Mouse (Mus musculus) intestine, postnatal 0 days (tissue): ENCODE results near the gene Dis3l. TPM values are rescaled to one million over a fixed set of nuclear protein-coding genes. Genes with fewer than 3 reads are reported as not detected.

Experiments used
- ATAC-seq: fragments of 200-750 bp; cut with Nextera tagmentation; 2 replicates; pipeline ENCODE4 v1.8.0; 2017; ENCODE audit warnings: mild to moderate bottlenecking, moderate TSS enrichment, moderate library complexity
- H3K27ac ChIP-seq: fragments of 300-500 bp; sonication (generic); 2 replicates; pipeline ENCODE4 v1.5.1; 2014; ENCODE audit warnings: mild to moderate bottlenecking, low read depth, low read length, moderate library complexity
- H3K27me3 ChIP-seq: fragments of 300-500 bp; sonication (generic); replicated peaks from 2 replicates; pipeline ENCODE4 v1.6.1; 2014; ENCODE audit warnings: low read length, mixed read lengths; ENCODE audit not compliant: control insufficient read depth, insufficient read depth
- H3K36me3 ChIP-seq: fragments of 300-500 bp; sonication (generic); 2 replicates; pipeline ENCODE4 v1.6.1; 2014; ENCODE audit warnings: mild to moderate bottlenecking, moderate library complexity; ENCODE audit not compliant: control insufficient read depth, insufficient read depth
- H3K4me1 ChIP-seq: fragments of 300-500 bp; sonication (generic); replicated peaks from 2 replicates; pipeline ENCODE4 v1.6.1; 2014; ENCODE audit warnings: antibody characterized with exemption, low read length, mixed read lengths; ENCODE audit not compliant: control insufficient read depth, insufficient read depth
- H3K4me2 ChIP-seq: fragments of 300-500 bp; sonication (generic); replicated peaks from 2 replicates; pipeline ENCODE4 v1.6.1; 2014; ENCODE audit warnings: low read depth, mild to moderate bottlenecking, moderate library complexity
- H3K4me3 ChIP-seq: fragments of 300-500 bp; sonication (generic); 2 replicates; pipeline ENCODE4 v1.5.1; 2014; ENCODE audit warnings: low read depth, low read length
- H3K9ac ChIP-seq: fragments of 300-500 bp; sonication (generic); 2 replicates; pipeline ENCODE4 v1.6.1; 2014; ENCODE audit warnings: mild to moderate bottlenecking, low read depth, low read length
- H3K9me3 ChIP-seq: fragments of 300-500 bp; sonication (generic); 2 replicates; pipeline ENCODE4 v1.6.1; 2016; ENCODE audit warnings: mixed run types; ENCODE audit not compliant: control insufficient read depth
- CTCF ChIP-seq: sonication (generic); IDR thresholded peaks from 2 replicates; pipeline ENCODE4 v1.5.1; 2016; ENCODE audit warnings: low read depth, mild to moderate bottlenecking, control low read depth, antibody characterized with exemption, moderate library complexity
- WGBS: fragments of 180-500 bp; shearing (Covaris S2); extraction: QIAGEN DNeasy Blood & Tissue Kit; methylation state at CpG from one replicate; pipeline ENCODE4 v1.1.7; 2014; 5-methylcytosine and 5-hydroxymethylcytosine counted together
- polyA plus RNA-seq: library from polyadenylated mRNA; unstranded; fragments of >200 nt; fragmentation: Nextera tagmentation; extraction: Ambion mirVana; gene quantifications from 2 replicates; pipeline ENCODE4 v1.2.1, GENCODE M21; 2015

The Dis3l gene
- polyA plus RNA-seq, 1 experiment from 2014 or later = 8.1 TPM

- no peak for TF ChIP-seq CTCF
- H3K27ac ChIP-seq = no peak overlapping the region
- H3K4me2 ChIP-seq = peak overlapping the region; percentile 82
- no peaks in the 10 kb centered on the region for H3K9me3 ChIP-seq
- ATAC-seq = no peak
- H3K4me3 ChIP-seq = peak overlapping the region; percentile 66; the same call in 1 of the 2 replicates
- H3K9ac ChIP-seq = no peak overlapping the region; the same call in 1 of the 2 replicates
- 0 out of 2 replicates have a peak, but pooled peaks cover 16% of the 10 kb centered on the region for H3K36me3 ChIP-seq
- no peaks in the 10 kb centered on the region for H3K27me3 ChIP-seq
- WGBS = 54% methylated on average over 8 of the region's 8 CpGs
- no peaks in the 10 kb centered on the region for H3K4me1 ChIP-seq
These were observed 1.7 kb downstream of the Dis3l start for GRCm38 (mm10) chr9:64339361-64339760.

- TF ChIP-seq CTCF = no peak
- no peak overlapping the region for H3K9ac ChIP-seq
- H3K4me1 ChIP-seq = no peaks in the 10 kb centered on the region
- no peak for ATAC-seq
- 0 out of 2 replicates have a peak, but pooled peaks cover 16% of the 10 kb centered on the region for H3K36me3 ChIP-seq
- H3K9me3 ChIP-seq = no peaks in the 10 kb centered on the region
- no peak overlapping the region for H3K27ac ChIP-seq
- no peaks in the 10 kb centered on the region for H3K27me3 ChIP-seq
- H3K4me3 ChIP-seq = no peak overlapping the region
- 91% methylated on average over 6 of the region's 6 CpGs for WGBS
- no peak overlapping the region for H3K4me2 ChIP-seq
These were observed 5.3 kb downstream of the Dis3l start for GRCm38 (mm10) chr9:64335825-64336224.

GRCm38 (mm10) chr9:64323976-64324375 is 17.1 kb downstream of the Dis3l start:
- Histone ChIP-seq H3K36me3 (peaks cover 82% of the 10 kb centered on the region), H3K4me3 (no peak overlapping the region), H3K27me3 (no peaks in the 10 kb centered on the region), H3K9me3 (no peaks in the 10 kb centered on the region), H3K27ac (no peak overlapping the region), H3K4me1 (no peaks in the 10 kb centered on the region), H3K9ac (no peak overlapping the region), H3K4me2 (no peak overlapping the region)
- TF ChIP-seq CTCF = no peak
- ATAC-seq = no peak
- 94% methylated on average over 7 of the region's 7 CpGs for WGBS

DNA sequence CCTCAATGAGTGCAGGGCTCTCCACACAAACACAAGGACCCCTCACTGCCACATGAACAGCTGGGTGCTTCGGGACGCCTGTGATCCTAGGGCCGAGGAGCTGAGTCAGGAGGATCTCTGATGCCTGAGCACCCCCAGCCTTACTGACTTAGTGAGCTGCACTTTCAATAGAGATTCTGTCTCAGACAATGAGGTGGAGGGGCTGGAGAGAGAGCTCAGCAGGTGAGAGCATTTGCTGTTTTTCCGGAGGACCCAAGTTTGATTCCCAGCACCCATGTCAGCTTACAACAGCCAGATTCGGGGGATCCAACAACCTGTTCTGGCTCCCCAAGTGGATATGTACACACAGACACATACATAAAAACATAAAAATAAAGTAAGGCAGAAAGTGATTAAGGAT is 24.1 kb downstream of the Dis3l start:
- ATAC-seq = no peak
- Histone ChIP-seq H3K9me3 (no peaks in the 10 kb centered on the region), H3K4me1 (no peaks in the 10 kb centered on the region), H3K36me3 (peaks cover 85% of the 10 kb centered on the region), H3K27me3 (no peaks in the 10 kb centered on the region), H3K4me2 (no peak overlapping the region), H3K27ac (no peak overlapping the region), H3K9ac (no peak overlapping the region), H3K4me3 (no peak overlapping the region)
- TF ChIP-seq CTCF = no peak
- WGBS = 97% methylated on average over 5 of the region's 5 CpGs

GRCm38 (mm10) chr9:64314696-64315095 is 26.4 kb downstream of the Dis3l start:
- H3K4me2 ChIP-seq = no peak overlapping the region
- H3K4me1 ChIP-seq = no peaks in the 10 kb centered on the region
- H3K9ac ChIP-seq = no peak overlapping the region
- 95% methylated on average over 6 of the region's 6 CpGs for WGBS
- no peak overlapping the region for H3K4me3 ChIP-seq
- H3K36me3 ChIP-seq = peaks cover 77% of the 10 kb centered on the region
- no peak for TF ChIP-seq CTCF
- H3K27me3 ChIP-seq = no peaks in the 10 kb centered on the region
- H3K9me3 ChIP-seq = no peaks in the 10 kb centered on the region
- ATAC-seq = no peak
- H3K27ac ChIP-seq = no peak overlapping the region

DNA sequence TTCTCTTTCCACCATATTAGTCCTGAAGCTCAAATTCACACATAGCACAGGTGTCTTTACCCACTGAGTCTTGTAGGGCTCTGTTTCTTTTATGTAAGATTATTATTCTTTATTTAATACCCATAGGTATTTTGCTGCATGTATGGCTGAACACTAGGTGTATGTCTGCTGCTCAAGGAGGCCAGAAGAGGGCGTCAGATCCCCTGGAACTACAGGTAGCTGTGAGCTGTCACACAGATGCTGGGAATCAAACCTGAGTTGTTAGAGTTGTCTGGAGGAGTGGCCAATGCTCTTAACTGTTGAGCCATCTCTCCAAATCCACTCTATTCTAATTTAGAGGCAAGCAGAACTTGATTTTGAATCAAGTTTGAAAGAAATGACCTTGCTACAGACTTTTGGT is 29.0 kb downstream of the Dis3l start:
- H3K27me3 ChIP-seq = no peaks in the 10 kb centered on the region
- H3K27ac ChIP-seq = no peak overlapping the region
- H3K9me3 ChIP-seq = no peaks in the 10 kb centered on the region
- no peak overlapping the region for H3K4me2 ChIP-seq
- H3K4me3 ChIP-seq = no peak overlapping the region
- peak; percentile 50 for TF ChIP-seq CTCF
- H3K36me3 ChIP-seq = peaks cover 61% of the 10 kb centered on the region
- no peak overlapping the region for H3K9ac ChIP-seq
- 58% methylated on average over 1 of the region's 1 CpGs for WGBS
- H3K4me1 ChIP-seq = no peaks in the 10 kb centered on the region
- ATAC-seq = no peak
